In genomic region chr16:8406708-8407107, GRCm38 (mm10) we compare ENCODE assay signal across 9 mouse cellular contexts. TPM values are rescaled to one million over a fixed set of nuclear protein-coding genes. Genes with fewer than 3 reads are reported as not detected.
DNase-seq lines count a peak whose midpoint lies in the region; ATAC-seq and TF ChIP-seq lines count a peak whose summit lies in the region.
"Had no signal": no experiment of that assay in that cellular context is flagged by ENCODE, and none has a peak within 500 bp of the region (broad histone marks: within the 10 kb centered on the region; RNA-seq: fewer than 3 reads in every experiment).

No protein-coding gene starts in this region.

- WGBS in kidney, postnatal 0 days: under 1% methylated on average over 6 of the region's 6 CpGs
- under 1% methylated on average over 6 of the region's 6 CpGs for WGBS in liver, embryonic 15.5 days (ENCODE audit: insufficient replicate concordance)
- WGBS in olfactory bulb, adult 2 months: under 1% methylated on average over 6 of the region's 6 CpGs

- peak; percentile 6 for TF ChIP-seq CTCF in C2C12 (IDR thresholded peaks at IDR 0.05; ENCODE audit: control insufficient read depth, insufficient read depth, insufficient read length)
- peak; percentile 91 for TF ChIP-seq CTCF in kidney, postnatal 0 days (IDR thresholded peaks at IDR 0.05; ENCODE audit: low read depth)
- TF ChIP-seq CTCF in olfactory bulb, adult 2 months (IDR thresholded peaks at IDR 0.05; ENCODE audit: insufficient read depth, low read depth, low read length): peak; percentile 46; the same call in 1 of the 2 replicates

- ATAC-seq in kidney, postnatal 0 days (replicated peaks; ENCODE audit: low FRiP score, low read depth): no peak
- ATAC-seq in liver, embryonic 15.5 days (ENCODE audit: insufficient read depth): peak; percentile 82

- H3K9ac ChIP-seq in kidney, postnatal 0 days (ENCODE audit: low read depth, low read length): no peak overlapping the region
- no peak overlapping the region for H3K9ac ChIP-seq in liver, embryonic 15.5 days

- no peak for TF ChIP-seq POLR2A in olfactory bulb, adult 2 months (IDR thresholded peaks at IDR 0.05; ENCODE audit: insufficient read depth, low read depth, low read length)

- H3ac ChIP-seq in C2C12 (ENCODE audit: control insufficient read depth, insufficient read length, low read depth): no peak overlapping the region

- no peaks in the 10 kb centered on the region for H3K79me2 ChIP-seq in C2C12 (ENCODE audit: control insufficient read depth, insufficient read depth)

- no peak overlapping the region for H3K27ac ChIP-seq in kidney, postnatal 0 days
- H3K27ac ChIP-seq in liver, embryonic 15.5 days (replicated peaks): no peak overlapping the region
- no peak overlapping the region for H3K27ac ChIP-seq in olfactory bulb, adult 2 months (ENCODE audit: insufficient read depth, low read depth, low read length)
- H3K27ac ChIP-seq: macrophage had no signal

- H3K27me3 ChIP-seq in C2C12 (ENCODE audit: control insufficient read depth, insufficient read depth, insufficient read length): peaks cover 41% of the 10 kb centered on the region
- H3K27me3 ChIP-seq in kidney, postnatal 0 days (ENCODE audit: insufficient read depth, low read length): no peaks in the 10 kb centered on the region
- 0 out of 2 replicates have a peak, but pooled peaks cover 4% of the 10 kb centered on the region for H3K27me3 ChIP-seq in liver, embryonic 15.5 days

- peak; percentile 41 for DNase-seq in MEL-GATA-1-ER (ENCODE audit: extremely low read depth, low read depth)
- peak; percentile 42 for DNase-seq in cerebellum, adult 9-10 months
- peak; percentile 25 to 84 for DNase-seq in frontal cortex, adult 2 months (ENCODE audit: extremely low spot score in 1 of 2, low spot score in 1 of 2)
- peak; percentile 91 for DNase-seq in kidney, postnatal 0 days (ENCODE audit: low spot score)
- DNase-seq in thymus, postnatal 25 days: peak; percentile 54

- H3K4me1 ChIP-seq in kidney, postnatal 0 days (replicated peaks; ENCODE audit: insufficient read depth, low read length): no peaks in the 10 kb centered on the region
- H3K4me1 ChIP-seq in liver, embryonic 15.5 days (replicated peaks): peaks cover 6% of the 10 kb centered on the region; the same call in 1 of the 2 replicates
- H3K4me1 ChIP-seq in olfactory bulb, adult 2 months (ENCODE audit: control insufficient read depth, insufficient read depth, low read length): no peaks in the 10 kb centered on the region

- no peaks in the 10 kb centered on the region for H3K79me3 ChIP-seq in C2C12 (ENCODE audit: low read depth)

- H3K4me2 ChIP-seq in kidney, postnatal 0 days (ENCODE audit: low read length): no peak overlapping the region
- no peak overlapping the region for H3K4me2 ChIP-seq in liver, embryonic 15.5 days

- H3K4me3 ChIP-seq in C2C12 (ENCODE audit: insufficient read depth, poor library complexity, severe bottlenecking): no peak overlapping the region
- no peak overlapping the region for H3K4me3 ChIP-seq in kidney, postnatal 0 days (replicated peaks; ENCODE audit: low read depth, low read length)
- H3K4me3 ChIP-seq in liver, embryonic 15.5 days (replicated peaks): no peak overlapping the region
- no peak overlapping the region for H3K4me3 ChIP-seq in olfactory bulb, adult 2 months (ENCODE audit: insufficient read depth, low read depth, low read length)

- H3K36me3 ChIP-seq in C2C12 (ENCODE audit: control insufficient read depth, insufficient read depth): no peaks in the 10 kb centered on the region
- H3K36me3 ChIP-seq in kidney, postnatal 0 days (ENCODE audit: insufficient read depth, low read length): no peaks in the 10 kb centered on the region
- no peaks in the 10 kb centered on the region for H3K36me3 ChIP-seq in liver, embryonic 15.5 days (replicated peaks)

- H3K9me3 ChIP-seq in kidney, postnatal 0 days (replicated peaks; ENCODE audit: low read length): no peaks in the 10 kb centered on the region
- H3K9me3 ChIP-seq in liver, embryonic 15.5 days (replicated peaks): no peaks in the 10 kb centered on the region

TF ChIP-seq in C2C12, 6 proteins besides CTCF, POLR2A, EP300 and RAD21:
- TF ChIP-seq FOSL1 (IDR thresholded peaks at IDR 0.05; ENCODE audit: insufficient read depth, low read length, poor library complexity, severe bottlenecking): no peak

RNA-seq across cellular contexts. Expression of gene Tmem114, which starts 18.2 kb away (rescaled TPM):
- polyA plus RNA-seq in C2C12 (2012; fragmentation: generic; extraction: Trizol): not detected
- polyA plus RNA-seq in frontal cortex, adult 2 months (2012; rRNA removed): 1.8 and 2.6 TPM in 2 replicates
- polyA plus RNA-seq in kidney, postnatal 0 days (2015; fragmentation: Nextera tagmentation; extraction: Ambion mirVana): not detected in 2 replicates
- not detected in 2 replicates for polyA plus RNA-seq in liver, embryonic 15.5 days (2015; fragmentation: Nextera tagmentation; extraction: Ambion mirVana)
- not detected in 2 replicates for polyA plus RNA-seq in olfactory bulb, adult 2 months (2012; ENCODE audit: insufficient read depth, insufficient read length, low replicate concordance, missing spikeins)
- polyA plus RNA-seq: macrophage had no signal

Comparison
In these comparisons a context has a peak if more than half of its experiments do, and no peak if none do; other contexts are left out.
1. CTCF ChIP-seq: peak in every context shown above with its lines; median percentile 91 in kidney, postnatal 0 days; 46 in olfactory bulb, adult 2 months; 6 in C2C12.
2. DNase-seq: peak in every context shown above with its lines; median percentile 91 in kidney, postnatal 0 days; 54 in frontal cortex, adult 2 months; 54 in thymus, postnatal 25 days; 42 in cerebellum, adult 9-10 months; 41 in MEL-GATA-1-ER.